Mouse (Mus musculus): ENCODE data around the gene Dnah3. TPM values are rescaled to one million over a fixed set of nuclear protein-coding genes. Genes with fewer than 3 reads are reported as not detected.
A peak's percentile ranks its signal among the peaks of the same experiment; 100 is the strongest.

Gene Dnah3
- polyA plus RNA-seq, 1 experiment: 0.29 TPM

GRCm38 (mm10) chr7:120068114-120068513 lies 27.0 kb downstream of the Dnah3 start:
- Histone ChIP-seq H3K4me1 (ENCODE audit: control insufficient read depth, insufficient read depth, low read length) (no peaks in the 10 kb centered on the region; the same call in 1 of the 2 replicates), H3K27ac (ENCODE audit: insufficient read depth, low read length) (no peak overlapping the region), H3K4me3 (ENCODE audit: insufficient read depth, low read length) (no peak overlapping the region)
- TF ChIP-seq CTCF (IDR thresholded peaks at IDR 0.05; ENCODE audit: extremely low read depth, insufficient read depth, low read length): no peak
- no peak for TF ChIP-seq POLR2A (IDR thresholded peaks at IDR 0.05; ENCODE audit: extremely low read depth, insufficient read depth, low read length)

DNA sequence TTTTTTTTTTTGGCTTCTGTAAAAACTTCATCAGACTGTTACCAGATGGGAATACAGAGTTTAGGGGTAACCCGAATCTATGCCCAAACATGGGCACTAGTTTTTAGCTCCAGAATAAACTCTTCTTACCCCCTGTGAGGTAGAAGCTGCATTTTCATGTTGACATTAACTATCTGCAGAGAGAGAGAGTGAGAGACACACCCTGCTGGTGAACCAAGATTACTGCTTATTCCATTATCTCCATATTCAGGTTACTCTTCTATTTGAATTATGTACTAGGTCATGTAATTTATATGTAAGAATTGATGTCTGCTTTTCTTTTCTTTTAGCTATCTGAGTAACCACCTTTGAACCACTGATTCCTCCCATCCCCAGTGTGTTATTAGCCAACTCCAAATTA lies 31.0 kb downstream of the Dnah3 start:
- H3K4me3 ChIP-seq (ENCODE audit: insufficient read depth, low read length): no peak overlapping the region
- H3K27ac ChIP-seq (ENCODE audit: insufficient read depth, low read length): no peak overlapping the region
- no peak for TF ChIP-seq CTCF (IDR thresholded peaks at IDR 0.05; ENCODE audit: extremely low read depth, insufficient read depth, low read length)
- TF ChIP-seq POLR2A (IDR thresholded peaks at IDR 0.05; ENCODE audit: extremely low read depth, insufficient read depth, low read length): no peak
- no peaks in the 10 kb centered on the region for H3K4me1 ChIP-seq (ENCODE audit: control insufficient read depth, insufficient read depth, low read length)

- TF ChIP-seq CTCF (IDR thresholded peaks at IDR 0.05; ENCODE audit: extremely low read depth, insufficient read depth, low read length): peak; percentile 14; the same call in 1 of the 2 replicates
- TF ChIP-seq POLR2A (IDR thresholded peaks at IDR 0.05; ENCODE audit: extremely low read depth, insufficient read depth, low read length): no peak
- Histone ChIP-seq H3K4me3 (ENCODE audit: insufficient read depth, low read length) (no peak overlapping the region), H3K27ac (ENCODE audit: insufficient read depth, low read length) (no peak overlapping the region), H3K4me1 (ENCODE audit: control insufficient read depth, insufficient read depth, low read length) (no peaks in the 10 kb centered on the region; the same call in 1 of the 2 replicates)
Observed at GRCm38 (mm10) chr7:120055479-120055878, 39.6 kb downstream of the Dnah3 start.

DNA sequence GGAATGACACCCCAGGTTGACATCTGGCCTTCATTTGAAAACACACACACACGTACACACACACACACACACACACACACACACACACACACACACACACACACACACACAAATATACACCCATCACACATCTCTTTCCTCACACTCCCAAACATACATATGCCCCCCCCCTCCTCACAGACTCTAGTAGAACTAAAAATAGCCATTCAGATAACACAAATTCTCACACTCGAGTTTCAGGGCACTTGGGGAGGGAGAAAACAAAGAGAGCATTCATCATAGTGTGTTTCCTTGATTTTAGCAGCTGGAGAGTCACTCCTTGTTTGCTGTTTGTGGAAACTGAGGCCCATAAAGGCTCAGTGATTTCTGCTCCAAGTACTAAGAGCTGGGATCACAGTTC lies 41.1 kb downstream of the Dnah3 start:
- H3K4me1 ChIP-seq (ENCODE audit: control insufficient read depth, insufficient read depth, low read length): no peaks in the 10 kb centered on the region; the same call in 1 of the 2 replicates
- H3K4me3 ChIP-seq (ENCODE audit: insufficient read depth, low read length): no peak overlapping the region
- TF ChIP-seq POLR2A (IDR thresholded peaks at IDR 0.05; ENCODE audit: extremely low read depth, insufficient read depth, low read length) (no peak), CTCF (IDR thresholded peaks at IDR 0.05; ENCODE audit: extremely low read depth, insufficient read depth, low read length) (no peak)
- H3K27ac ChIP-seq (ENCODE audit: insufficient read depth, low read length): no peak overlapping the region

- TF ChIP-seq CTCF (IDR thresholded peaks at IDR 0.05; ENCODE audit: extremely low read depth, insufficient read depth, low read length) (no peak), POLR2A (IDR thresholded peaks at IDR 0.05; ENCODE audit: extremely low read depth, insufficient read depth, low read length) (no peak)
- Histone ChIP-seq H3K27ac (ENCODE audit: insufficient read depth, low read length) (no peak overlapping the region), H3K4me1 (ENCODE audit: control insufficient read depth, insufficient read depth, low read length) (no peaks in the 10 kb centered on the region; the same call in 1 of the 2 replicates), H3K4me3 (ENCODE audit: insufficient read depth, low read length) (no peak overlapping the region)
Observed at GRCm38 (mm10) chr7:120050447-120050846, 44.6 kb downstream of the Dnah3 start.

GRCm38 (mm10) chr7:120043990-120044389 lies 51.1 kb downstream of the Dnah3 start:
- no peak overlapping the region for H3K27ac ChIP-seq (ENCODE audit: insufficient read depth, low read length)
- H3K4me1 ChIP-seq (ENCODE audit: control insufficient read depth, insufficient read depth, low read length): no peaks in the 10 kb centered on the region
- no peak overlapping the region for H3K4me3 ChIP-seq (ENCODE audit: insufficient read depth, low read length)
- TF ChIP-seq CTCF (IDR thresholded peaks at IDR 0.05; ENCODE audit: extremely low read depth, insufficient read depth, low read length) (no peak), POLR2A (IDR thresholded peaks at IDR 0.05; ENCODE audit: extremely low read depth, insufficient read depth, low read length) (no peak)

DNA sequence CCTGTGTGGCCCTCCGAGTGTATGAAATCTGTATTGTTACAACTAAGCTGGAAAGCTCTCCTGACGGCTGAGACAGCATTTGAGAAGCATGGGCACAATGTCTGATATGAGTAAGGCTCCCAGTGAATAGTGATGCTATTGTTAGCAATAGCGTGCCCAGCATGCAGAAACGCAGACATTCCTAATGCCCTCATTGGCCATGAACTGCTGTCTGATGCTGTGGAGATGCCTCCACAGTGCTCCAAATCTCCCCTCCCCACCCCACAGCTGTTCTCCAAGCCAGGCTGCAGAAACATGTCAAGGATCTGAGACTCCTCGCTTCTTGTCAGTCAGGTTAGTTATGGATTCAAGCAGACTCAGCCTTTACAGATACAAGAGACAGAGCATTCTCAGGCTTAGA lies 58.7 kb downstream of the Dnah3 start:
- Histone ChIP-seq H3K4me3 (ENCODE audit: insufficient read depth, low read length) (no peak overlapping the region), H3K27ac (ENCODE audit: insufficient read depth, low read length) (peak overlapping the region; percentile 42; the same call in 1 of the 2 replicates), H3K4me1 (ENCODE audit: control insufficient read depth, insufficient read depth, low read length) (peaks cover 4% of the 10 kb centered on the region)
- no peak for TF ChIP-seq CTCF (IDR thresholded peaks at IDR 0.05; ENCODE audit: extremely low read depth, insufficient read depth, low read length)
- TF ChIP-seq POLR2A (IDR thresholded peaks at IDR 0.05; ENCODE audit: extremely low read depth, insufficient read depth, low read length): no peak

- TF ChIP-seq CTCF (IDR thresholded peaks at IDR 0.05; ENCODE audit: extremely low read depth, insufficient read depth, low read length): no peak
- no peak for TF ChIP-seq POLR2A (IDR thresholded peaks at IDR 0.05; ENCODE audit: extremely low read depth, insufficient read depth, low read length)
- peaks cover 4% of the 10 kb centered on the region for H3K4me1 ChIP-seq (ENCODE audit: control insufficient read depth, insufficient read depth, low read length)
Observed at GRCm38 (mm10) chr7:120034996-120035395, 60.1 kb downstream of the Dnah3 start.

GRCm38 (mm10) chr7:120034566-120034965 lies 60.5 kb downstream of the Dnah3 start:
- Histone ChIP-seq H3K4me3 (ENCODE audit: insufficient read depth, low read length) (no peak overlapping the region), H3K27ac (ENCODE audit: insufficient read depth, low read length) (peak overlapping the region; percentile 8; the same call in 1 of the 2 replicates), H3K4me1 (ENCODE audit: control insufficient read depth, insufficient read depth, low read length) (peaks cover 4% of the 10 kb centered on the region)
- TF ChIP-seq CTCF (IDR thresholded peaks at IDR 0.05; ENCODE audit: extremely low read depth, insufficient read depth, low read length) (no peak), POLR2A (IDR thresholded peaks at IDR 0.05; ENCODE audit: extremely low read depth, insufficient read depth, low read length) (no peak)

More at GRCm38 (mm10) chr7:120034996-120035395, 60.1 kb downstream of the Dnah3 start:
- Histone ChIP-seq H3K4me3 (ENCODE audit: insufficient read depth, low read length) (no peak overlapping the region), H3K27ac (ENCODE audit: insufficient read depth, low read length) (peak overlapping the region; percentile 8; the same call in 1 of the 2 replicates)

DNA sequence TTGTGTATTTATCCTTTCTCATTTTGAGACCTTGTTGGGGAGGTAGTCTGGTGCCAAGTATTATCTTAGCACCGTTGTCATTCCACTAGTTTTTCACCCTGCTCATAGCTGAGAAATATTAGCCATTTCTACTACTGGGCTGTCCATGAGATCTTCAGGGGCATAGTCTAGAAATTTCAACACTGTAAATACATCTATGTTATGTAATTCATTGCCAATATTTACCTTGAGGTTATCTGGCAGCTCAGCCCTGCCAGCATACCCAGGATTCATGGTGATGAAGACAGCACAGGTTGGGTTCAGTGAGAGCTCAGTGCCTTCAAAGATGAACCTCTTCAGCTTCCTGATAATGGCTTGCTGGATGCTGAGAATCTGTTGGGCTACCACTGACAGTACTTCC lies 66.4 kb downstream of the Dnah3 start:
- Histone ChIP-seq H3K4me1 (ENCODE audit: control insufficient read depth, insufficient read depth, low read length) (no peaks in the 10 kb centered on the region), H3K27ac (ENCODE audit: insufficient read depth, low read length) (no peak overlapping the region), H3K4me3 (ENCODE audit: insufficient read depth, low read length) (no peak overlapping the region)
- TF ChIP-seq CTCF (IDR thresholded peaks at IDR 0.05; ENCODE audit: extremely low read depth, insufficient read depth, low read length) (no peak), POLR2A (IDR thresholded peaks at IDR 0.05; ENCODE audit: extremely low read depth, insufficient read depth, low read length) (no peak)

Data from cortical plate, adult 2 months (tissue).